Mouse (Mus musculus) frontal cortex, postnatal 14 days (tissue): ENCODE results near the gene Olfr1099.

Experiments
- DNase-seq, 2 experiments: peaks; one replicate each; pipeline ENCODE4 v3.0.0; 2022; ENCODE audit warnings: low spot score in 2 of 2

Gene Olfr1099

GRCm38 (mm10) chr2:86960593-86960992, at the start of gene Olfr1099:
Gene Olfr1099 (minus strand): TSS chr2:86960693.
- no peak for DNase-seq

- no peak for DNase-seq
Measured at GRCm38 (mm10) chr2:86998098-86998497, 37.6 kb upstream of the Olfr1099 start, which contains the start of gene Olfr1102. Gene Olfr1102 (plus strand): TSS chr2:86998398.

GRCm38 (mm10) chr2:86991121-86991520, 30.6 kb upstream of the Olfr1099 start, which contains the start of gene Olfr1101:
Gene Olfr1101 (minus strand): TSS chr2:86991221.
- no peak for DNase-seq

GRCm38 (mm10) chr2:86979854-86980253, 19.4 kb upstream of the Olfr1099 start, which contains the start of gene Olfr1100:
Gene Olfr1100 (minus strand): TSS chr2:86979954.
- no peak for DNase-seq

- DNase-seq: no peak
Measured at GRCm38 (mm10) chr2:86926557-86926956, 33.9 kb downstream of the Olfr1099 start.

GRCm38 (mm10) chr2:86924445-86924844, 36.0 kb downstream of the Olfr1099 start, which contains the start of gene Olfr1098:
Gene Olfr1098 (minus strand): TSS chr2:86924545.
- DNase-seq: no peak

GRCm38 (mm10) chr2:86905647-86906046, 54.8 kb downstream of the Olfr1099 start:
- DNase-seq: no peak
